Mouse (Mus musculus): ENCODE data around the gene Pgm5.

- no peak for TF ChIP-seq CTCF (IDR thresholded peaks at IDR 0.05; ENCODE audit: low read depth, low read length)
- no peak for TF ChIP-seq POLR2A (IDR thresholded peaks at IDR 0.05; ENCODE audit: borderline replicate concordance, low read depth, low read length)
Observed at GRCm38 (mm10) chr19:24650428-24650827, 211.2 kb downstream of the Pgm5 start.

Data from bone marrow macrophage, adult 2 months (primary cell).